ENCODE assay signal across 9 mouse cellular contexts in the genomic region with DNA sequence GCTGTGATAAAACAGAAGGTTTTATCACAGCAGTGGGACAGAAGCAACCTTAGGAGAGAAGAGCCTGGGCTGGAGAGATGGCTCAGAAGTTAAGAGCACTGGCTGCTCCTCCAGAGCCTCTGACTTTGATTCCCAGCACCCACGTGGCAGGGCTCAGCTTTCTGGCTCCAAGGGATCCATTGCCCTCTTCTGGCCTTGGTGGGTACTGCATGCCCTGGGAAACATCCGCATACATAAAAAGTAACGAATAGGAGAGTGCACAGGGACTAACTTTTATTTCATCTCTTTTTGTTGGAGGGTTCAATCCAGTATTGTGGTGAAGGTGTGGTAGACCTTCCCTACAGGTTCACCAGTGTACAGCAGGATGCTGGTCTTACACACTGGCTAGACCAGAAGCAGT.
DNase-seq lines count a peak whose midpoint lies in the region; ATAC-seq and TF ChIP-seq lines count a peak whose summit lies in the region.
"Had no signal": no experiment of that assay in that cellular context is flagged by ENCODE, and none has a peak within 500 bp of the region (broad histone marks: within the 10 kb centered on the region; RNA-seq: fewer than 3 reads in every experiment).

No protein-coding gene starts in this region.

- H3K36me3 ChIP-seq in midbrain, embryonic 10.5 days: no peaks in the 10 kb centered on the region
- H3K36me3 ChIP-seq in midbrain, embryonic 16.5 days (ENCODE audit: control insufficient read depth, insufficient read depth, low read length): no peaks in the 10 kb centered on the region
- no peaks in the 10 kb centered on the region for H3K36me3 ChIP-seq in stomach, postnatal 0 days (ENCODE audit: control insufficient read depth, insufficient read depth, low read length)
- H3K36me3 ChIP-seq: lung, embryonic 15.5 days had no signal

- no peaks in the 10 kb centered on the region for H3K27me3 ChIP-seq in midbrain, embryonic 10.5 days (ENCODE audit: low read depth, poor library complexity, severe bottlenecking)
- no peaks in the 10 kb centered on the region; the same call in 1 of the 2 replicates for H3K27me3 ChIP-seq in midbrain, embryonic 16.5 days (ENCODE audit: control insufficient read depth, insufficient read depth, low read depth, low read length)
- no peaks in the 10 kb centered on the region for H3K27me3 ChIP-seq in stomach, postnatal 0 days (ENCODE audit: control insufficient read depth, insufficient read depth, low read length)
- H3K27me3 ChIP-seq: lung, embryonic 15.5 days had no signal

- no peak overlapping the region for H3K9ac ChIP-seq in midbrain, embryonic 16.5 days (ENCODE audit: low read depth, low read length)
- no peak overlapping the region for H3K9ac ChIP-seq in stomach, postnatal 0 days (ENCODE audit: low read length)
- H3K9ac ChIP-seq: lung, embryonic 15.5 days had no signal

- WGBS in midbrain, embryonic 10.5 days: 51% methylated on average over 3 of the region's 3 CpGs
- WGBS in midbrain, embryonic 16.5 days: 29% methylated on average over 3 of the region's 3 CpGs
- WGBS in stomach, postnatal 0 days: 58% methylated on average over 3 of the region's 3 CpGs

- ATAC-seq in midbrain, embryonic 16.5 days: no peak
- no peak for ATAC-seq in stomach, postnatal 0 days (ENCODE audit: low FRiP score, low TSS enrichment)
- ATAC-seq in megakaryocyte, adult 5-6 weeks (ENCODE audit: poor library complexity, severe bottlenecking): no peak

- no peaks in the 10 kb centered on the region for H3K9me3 ChIP-seq in midbrain, embryonic 10.5 days (replicated peaks)
- H3K9me3 ChIP-seq in midbrain, embryonic 16.5 days (replicated peaks; ENCODE audit: control insufficient read depth, low read length, poor library complexity, severe bottlenecking): no peaks in the 10 kb centered on the region
- H3K9me3 ChIP-seq in stomach, postnatal 0 days (ENCODE audit: control insufficient read depth, low read length): no peaks in the 10 kb centered on the region
- H3K9me3 ChIP-seq: lung, embryonic 15.5 days had no signal

- TF ChIP-seq CTCF in stomach, postnatal 0 days (IDR thresholded peaks at IDR 0.05; ENCODE audit: low read depth): peak; percentile 66

- no peak overlapping the region for H3K4me2 ChIP-seq in midbrain, embryonic 16.5 days (ENCODE audit: low read length)
- no peak overlapping the region for H3K4me2 ChIP-seq in stomach, postnatal 0 days (replicated peaks; ENCODE audit: low read depth)
- H3K4me2 ChIP-seq: lung, embryonic 15.5 days had no signal

- no peak overlapping the region for H3K4me3 ChIP-seq in midbrain, embryonic 10.5 days
- H3K4me3 ChIP-seq in midbrain, embryonic 16.5 days (ENCODE audit: low read depth, low read length): no peak overlapping the region
- no peak overlapping the region for H3K4me3 ChIP-seq in stomach, postnatal 0 days (ENCODE audit: low read depth, low read length)
- H3K4me3 ChIP-seq: lung, embryonic 15.5 days had no signal

- 0 out of 2 replicates have a peak overlapping the region, but pooled peaks have one; percentile 0 for H3K27ac ChIP-seq in midbrain, embryonic 10.5 days (replicated peaks)
- H3K27ac ChIP-seq in midbrain, embryonic 16.5 days (ENCODE audit: low read length): no peak overlapping the region
- no peak overlapping the region for H3K27ac ChIP-seq in stomach, postnatal 0 days (replicated peaks)
- H3K27ac ChIP-seq: lung, embryonic 15.5 days had no signal

- no peak for TF ChIP-seq EP300 in stomach, postnatal 0 days (optimal IDR thresholded peaks at IDR 0.05)

- peaks cover 51% of the 10 kb centered on the region for H3K4me1 ChIP-seq in midbrain, embryonic 10.5 days
- H3K4me1 ChIP-seq in midbrain, embryonic 16.5 days (ENCODE audit: control insufficient read depth, insufficient read depth, low read length): peaks cover 22% of the 10 kb centered on the region
- no peaks in the 10 kb centered on the region for H3K4me1 ChIP-seq in stomach, postnatal 0 days (replicated peaks; ENCODE audit: control insufficient read depth, insufficient read depth)

- peak; percentile 66 for DNase-seq in embryo, embryonic 10 days (ENCODE audit: low spot score)
- no peak for DNase-seq in embryo, embryonic 9.5 days (ENCODE audit: extremely low spot score)
- peak; percentile 39 for DNase-seq in midbrain, embryonic 10.5 days (ENCODE audit: low spot score)
- DNase-seq in induced T-regulatory cell, adult 2 months (ENCODE audit: low read depth): peak; percentile 7
- DNase-seq in stomach, postnatal 0 days (ENCODE audit: low spot score): peak; percentile 33
- DNase-seq in heart, adult 11 months: no peak

Comparison
In these comparisons a context has a peak if more than half of its experiments do, and no peak if none do; other contexts are left out.
1. DNase-seq: peak in embryo, embryonic 10 days (single experiment), midbrain, embryonic 10.5 days (single experiment), induced T-regulatory cell, adult 2 months (single experiment) and stomach, postnatal 0 days (single experiment); none in embryo, embryonic 9.5 days (single experiment) and heart, adult 11 months (single experiment).